Mouse (Mus musculus) lung, adult 10 weeks (tissue): ENCODE measurements around the gene Gm4894. TPM values are rescaled to one million over a fixed set of nuclear protein-coding genes. Genes with fewer than 3 reads are reported as not detected.

ENCODE experiments used
- polyA plus RNA-seq: library from polyadenylated mRNA; stranded (reverse); fragments of 350-450 nt; fragmentation: Illumina TruSeq; extraction: RNeasy Lipid Tissue Mini Kit (QIAGEN cat#74804); gene quantifications from one replicate; pipeline ENCODE4 v1.2.3, GENCODE M21; 2014; ENCODE audit warnings: low read depth, low replicate concordance; ENCODE audit not compliant: insufficient read depth

Gene Gm4894
- polyA plus RNA-seq, result not detected

DNA sequence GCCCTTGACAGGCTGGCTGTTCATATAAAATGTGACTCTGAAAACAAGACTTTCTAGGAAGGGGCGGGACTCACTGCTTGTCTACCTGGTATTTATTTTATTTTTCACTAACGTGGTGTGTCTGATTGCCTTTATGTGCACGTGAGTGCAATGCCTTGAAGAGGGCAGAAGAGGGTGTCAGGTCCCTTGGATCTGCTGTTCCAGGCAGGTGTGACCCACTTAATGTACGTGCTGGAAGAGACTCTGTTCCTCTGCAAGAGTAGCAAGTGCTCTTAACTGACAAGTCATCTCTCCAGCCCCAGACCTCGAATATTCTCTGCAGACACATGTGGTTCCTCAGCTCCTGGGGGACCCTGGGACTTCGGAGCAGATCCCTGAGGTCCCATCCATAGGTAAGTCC lies at the start of gene Gm4894:
Gene Gm4894, plus strand, starts transcription at position 301 of the 400 bp plus-strand sequence.

Other genes with a start within 250 kb of the Gm4894 start
- gene Zw10, start 194.9 kb upstream of the Gm4894 start, polyA plus RNA-seq, result 16.4 TPM
- gene Tmprss5, start 169.3 kb upstream of the Gm4894 start, polyA plus RNA-seq, result 0.51 TPM
- not detected for gene Drd2, start 90.1 kb downstream of the Gm4894 start, polyA plus RNA-seq
- gene Ankk1, start 176.5 kb downstream of the Gm4894 start, polyA plus RNA-seq, result 0.13 TPM
- 5.9 TPM for gene Ttc12, start 235.7 kb downstream of the Gm4894 start, polyA plus RNA-seq